Mouse (Mus musculus): ENCODE measurements around the gene Fam196a.

Fam196a gene

DNA sequence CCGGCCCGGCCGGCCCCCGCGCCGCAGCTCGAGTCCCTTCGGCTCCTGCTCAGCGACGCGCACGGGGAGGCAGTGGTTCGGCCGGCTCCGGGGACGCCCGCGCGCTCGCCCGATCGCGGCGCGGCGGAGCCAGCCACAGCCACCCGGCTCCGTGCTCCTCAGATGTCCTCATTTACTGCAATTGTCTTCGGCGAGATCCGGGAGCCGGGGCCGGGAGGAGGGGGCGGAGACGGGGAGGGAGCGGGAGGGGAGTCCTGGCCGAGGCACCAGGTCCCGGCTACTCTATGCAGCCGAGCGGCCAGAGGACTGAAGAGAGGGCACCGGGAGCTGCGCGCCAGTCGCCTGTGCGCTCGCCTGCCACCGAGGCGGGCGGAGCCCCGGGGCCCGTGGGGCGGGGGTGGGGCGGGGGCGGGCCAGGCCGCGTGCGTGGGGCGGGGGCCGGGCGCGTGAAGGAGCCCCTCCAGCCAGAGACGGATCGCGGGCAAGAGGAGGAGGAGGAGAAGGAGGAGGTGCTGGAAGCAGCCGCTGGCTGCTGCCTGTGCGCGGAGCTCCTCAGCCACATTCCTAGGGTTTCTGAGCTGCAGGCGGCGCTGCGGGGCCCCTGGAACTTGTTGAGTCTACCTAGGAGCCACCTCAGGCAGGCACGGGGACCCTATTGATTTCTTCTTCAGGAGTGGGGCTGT, at the start of gene Fam196a:
TSS of gene Fam196a (minus strand) at position 504 of the 683 bp plus-strand sequence.
- DNase-seq (ENCODE audit: low spot score in 2 of 2): no peak

DNA sequence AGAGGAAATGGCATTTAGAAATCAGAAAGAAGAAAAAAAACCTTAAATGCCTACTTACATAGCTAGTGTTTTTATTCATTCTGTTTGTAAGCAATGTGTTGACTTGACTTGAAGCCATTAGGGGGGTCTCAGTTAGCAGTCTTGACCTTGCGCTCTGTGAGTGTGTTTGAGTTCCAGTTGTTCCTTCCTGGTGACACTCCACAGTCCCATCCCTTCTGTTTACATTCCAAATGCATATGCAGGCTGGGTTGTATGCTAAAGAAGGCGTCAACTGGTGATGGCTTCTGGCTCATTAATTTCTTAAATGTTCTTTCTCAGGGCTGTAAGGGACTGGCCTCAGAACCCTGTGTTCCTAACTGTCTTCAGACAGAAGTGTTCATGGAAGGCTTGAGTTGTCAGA, 23.4 kb upstream of the Fam196a start:
- DNase-seq (ENCODE audit: low spot score in 2 of 2): no peak

GRCm38 (mm10) chr7:134960871-134961270, 22.6 kb upstream of the Fam196a start:
- DNase-seq (ENCODE audit: low spot score in 2 of 2): no peak

DNA sequence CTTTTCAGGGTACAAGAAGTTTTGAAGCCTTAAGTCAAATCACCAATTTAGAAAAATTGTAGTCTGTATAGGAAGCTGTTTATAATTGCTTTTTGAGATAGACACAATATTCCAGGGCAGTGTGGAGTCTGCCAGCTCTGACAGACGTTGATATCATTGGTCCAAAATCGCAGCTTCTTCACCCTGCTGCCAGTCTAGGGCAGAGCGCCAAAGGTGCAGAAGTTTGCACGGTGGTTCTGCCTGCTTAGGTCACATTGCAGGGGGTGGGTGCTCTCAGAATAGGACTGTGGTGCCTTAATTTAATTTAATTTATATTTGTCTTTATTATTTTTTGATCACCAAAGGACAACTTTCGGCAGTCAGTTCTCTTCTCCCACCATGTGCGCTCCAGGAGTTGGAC, 20.9 kb upstream of the Fam196a start:
- no peak for DNase-seq (ENCODE audit: low spot score in 2 of 2)

- DNase-seq (ENCODE audit: low spot score in 2 of 2): no peak
Observed at GRCm38 (mm10) chr7:134945925-134946716, 7.9 kb upstream of the Fam196a start.

GRCm38 (mm10) chr7:134943701-134944100, 5.5 kb upstream of the Fam196a start:
- no peak for DNase-seq (ENCODE audit: low spot score in 2 of 2)

DNA sequence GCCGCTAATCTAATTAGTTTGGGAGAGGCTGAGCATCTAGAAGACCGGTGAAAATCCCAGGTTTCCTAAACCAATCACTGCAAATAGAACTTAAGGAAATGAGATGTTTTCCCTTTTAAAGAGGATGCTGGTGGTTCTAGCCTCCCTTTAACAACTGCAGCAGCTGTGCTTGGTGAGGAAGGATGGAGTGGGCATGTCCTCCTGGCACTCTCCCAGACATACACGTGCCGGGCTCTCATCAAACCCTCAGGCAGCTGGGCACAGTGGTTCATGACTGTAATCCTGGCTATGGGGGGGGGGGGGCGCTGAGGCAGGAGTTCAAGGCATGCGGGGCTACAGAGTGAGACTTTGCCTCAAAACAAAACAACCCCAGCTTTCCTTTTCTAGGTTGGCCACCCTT, 4.8 kb upstream of the Fam196a start:
- no peak for DNase-seq (ENCODE audit: low spot score in 2 of 2)

DNA sequence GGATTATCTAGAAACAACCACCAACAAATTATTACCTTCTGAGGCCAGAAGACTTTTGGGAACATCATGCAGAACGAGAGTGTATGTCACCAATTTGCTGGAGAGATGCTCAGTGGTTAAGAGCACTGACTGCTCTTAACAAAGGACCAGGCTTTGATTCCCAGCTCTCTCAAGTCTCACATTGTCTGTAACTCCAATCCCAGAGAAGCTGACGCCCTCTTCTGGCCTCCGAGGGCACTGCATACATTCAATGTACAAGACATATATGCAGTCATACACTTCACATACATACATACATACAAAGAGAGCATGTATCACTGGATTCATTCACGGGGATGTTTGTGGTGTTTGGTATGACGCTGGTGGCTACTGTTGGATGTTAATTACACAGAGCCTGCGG, 3.7 kb upstream of the Fam196a start:
- DNase-seq (ENCODE audit: low spot score in 2 of 2): no peak

DNA sequence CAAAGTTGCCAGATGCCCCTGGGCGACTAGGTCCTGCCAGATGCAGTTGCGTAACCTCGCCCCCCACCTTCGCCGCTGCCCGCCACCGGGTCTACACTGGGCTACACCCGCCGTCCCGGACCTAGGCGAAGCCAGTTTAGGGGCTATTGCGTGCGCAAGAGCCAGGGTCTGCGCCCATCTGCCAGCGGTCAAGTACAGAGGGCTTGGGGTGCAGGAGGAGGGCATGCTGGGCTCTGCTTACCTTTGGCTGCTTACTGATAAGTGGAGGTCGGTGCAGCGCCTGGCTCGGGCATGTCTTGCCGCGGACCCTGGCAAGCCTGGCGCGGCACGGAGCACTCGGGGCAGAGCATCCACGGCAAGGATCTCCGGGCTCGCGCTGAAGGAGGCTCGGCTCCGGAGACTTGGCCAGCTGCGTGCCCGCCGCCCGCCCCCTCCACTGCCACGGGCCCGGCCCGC, 731 bp downstream of the Fam196a start:
- no peak for DNase-seq (ENCODE audit: low spot score in 2 of 2)

DNA sequence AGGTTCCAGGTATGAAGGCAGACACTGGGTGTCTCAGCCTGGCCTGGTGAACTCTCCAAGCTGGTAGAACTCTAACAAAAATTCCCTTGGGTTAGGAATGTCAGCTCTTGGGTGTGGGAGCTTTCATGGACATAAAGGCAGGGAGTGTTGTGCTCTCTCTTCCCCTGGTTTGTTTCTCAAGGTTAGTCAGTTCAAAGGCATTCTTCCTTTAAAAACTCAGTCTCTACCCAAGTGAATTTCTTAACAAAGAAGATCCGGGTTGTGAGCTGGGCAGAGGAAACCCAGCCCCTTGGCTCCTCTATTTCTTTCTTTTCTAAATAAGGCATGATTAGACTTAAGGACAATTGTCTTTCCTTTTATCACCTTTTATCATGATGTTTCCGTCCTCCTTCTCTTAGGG, 6.3 kb downstream of the Fam196a start:
- DNase-seq (ENCODE audit: low spot score in 2 of 2): no peak

DNA sequence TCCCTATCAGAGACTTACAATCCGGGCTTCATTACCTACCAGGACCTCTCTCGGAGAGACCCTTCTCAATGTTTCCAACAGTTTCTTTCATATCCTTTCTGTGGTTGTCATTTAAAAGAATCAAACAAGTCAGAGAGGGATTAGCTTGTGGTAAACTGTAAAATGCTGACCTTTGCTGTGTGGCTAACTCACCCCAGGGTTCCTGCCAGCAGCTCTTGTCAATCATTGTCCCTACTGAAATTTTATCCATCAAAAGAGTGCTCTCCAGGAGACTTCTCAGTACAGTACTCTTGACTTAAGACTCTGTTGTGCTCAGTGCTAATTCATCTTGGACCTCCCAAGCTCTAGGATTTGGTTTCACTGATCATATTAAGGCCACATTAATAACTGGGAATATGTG, 36.2 kb downstream of the Fam196a start:
- DNase-seq (ENCODE audit: low spot score in 2 of 2): no peak

- no peak for DNase-seq (ENCODE audit: low spot score in 2 of 2)
Observed at GRCm38 (mm10) chr7:134899462-134899861, 38.8 kb downstream of the Fam196a start.

DNA sequence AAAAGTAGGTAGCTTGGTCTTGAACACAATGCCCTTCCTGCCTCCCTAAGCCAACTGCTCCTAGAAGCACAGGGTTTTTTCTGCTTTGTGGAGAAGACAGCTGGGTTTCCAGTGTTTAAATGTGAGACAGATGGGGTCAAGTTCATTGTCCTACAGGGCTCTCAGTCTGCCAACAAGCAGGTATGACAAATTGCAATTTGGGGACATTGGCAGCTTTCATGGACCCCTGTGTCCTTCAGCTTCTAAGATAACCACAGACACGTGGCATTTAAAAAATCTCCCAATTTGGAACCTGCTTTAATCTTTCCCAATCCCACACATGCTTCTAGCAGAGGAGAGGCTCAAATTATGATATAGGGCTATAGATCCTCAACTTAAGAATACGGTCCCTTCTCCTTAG, 43.6 kb downstream of the Fam196a start:
- no peak for DNase-seq (ENCODE audit: low spot score in 2 of 2)

DNA sequence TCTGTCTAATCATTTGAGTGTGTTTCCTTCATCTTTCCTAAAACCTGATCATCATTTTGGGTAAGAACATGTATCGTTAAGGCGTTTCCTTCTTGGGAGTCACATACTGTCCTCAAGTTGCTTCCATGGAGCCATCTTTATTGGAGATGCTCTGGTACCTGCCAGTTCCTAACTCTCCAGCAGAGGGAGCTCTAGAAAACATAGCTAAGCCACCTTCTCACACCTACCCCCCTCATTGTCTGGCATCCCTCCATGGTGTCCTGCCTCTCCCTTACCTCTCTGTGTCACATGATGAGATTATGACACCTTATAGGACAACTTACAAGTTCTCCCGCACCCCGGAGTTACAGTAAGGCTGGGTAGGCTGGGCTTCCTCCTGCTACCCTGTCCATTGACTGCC, 45.3 kb downstream of the Fam196a start:
- DNase-seq (ENCODE audit: low spot score in 2 of 2): no peak

GRCm38 (mm10) chr7:134892449-134892871, 45.8 kb downstream of the Fam196a start:
- no peak for DNase-seq (ENCODE audit: low spot score in 2 of 2)

DNA sequence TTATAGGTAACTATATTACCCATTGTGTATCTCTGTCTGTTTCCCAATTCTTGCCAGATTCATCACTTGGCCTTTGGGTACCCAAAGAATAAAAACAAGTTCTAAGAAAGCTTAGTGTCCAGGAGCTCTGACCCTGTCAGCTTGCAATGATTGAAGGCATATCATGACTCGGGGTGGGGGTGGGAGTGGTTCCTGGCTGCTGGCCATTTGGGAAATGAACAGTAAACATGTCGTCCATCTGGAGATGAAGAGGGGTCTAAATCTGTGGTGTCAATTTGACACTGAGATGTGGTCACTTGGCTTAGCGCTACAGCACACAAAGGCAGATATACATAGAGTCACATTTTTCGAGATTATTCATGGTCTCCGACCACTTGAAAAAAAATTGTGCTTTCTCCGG, 54.7 kb downstream of the Fam196a start:
- DNase-seq (ENCODE audit: low spot score in 2 of 2): no peak

DNA sequence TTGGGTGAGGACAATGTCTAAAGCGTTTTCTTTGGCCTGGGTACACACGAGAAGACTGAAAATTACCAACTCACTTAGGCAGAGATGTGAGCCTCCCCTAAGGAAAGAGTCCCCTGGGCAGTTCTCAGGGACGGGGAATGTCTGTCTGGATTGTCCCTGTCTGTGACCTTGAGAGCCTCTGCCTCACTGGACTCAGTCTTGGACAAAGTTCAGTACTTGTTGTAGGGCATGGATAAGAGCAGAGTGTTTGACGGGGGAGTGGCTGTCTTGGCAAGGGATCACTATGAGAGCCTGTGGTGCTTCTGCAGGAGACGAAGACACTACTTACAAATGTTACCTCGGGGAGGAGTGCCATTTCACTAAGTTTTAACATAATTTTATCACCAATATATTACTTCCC, 57.8 kb downstream of the Fam196a start:
- DNase-seq (ENCODE audit: low spot score in 2 of 2): no peak

DNA sequence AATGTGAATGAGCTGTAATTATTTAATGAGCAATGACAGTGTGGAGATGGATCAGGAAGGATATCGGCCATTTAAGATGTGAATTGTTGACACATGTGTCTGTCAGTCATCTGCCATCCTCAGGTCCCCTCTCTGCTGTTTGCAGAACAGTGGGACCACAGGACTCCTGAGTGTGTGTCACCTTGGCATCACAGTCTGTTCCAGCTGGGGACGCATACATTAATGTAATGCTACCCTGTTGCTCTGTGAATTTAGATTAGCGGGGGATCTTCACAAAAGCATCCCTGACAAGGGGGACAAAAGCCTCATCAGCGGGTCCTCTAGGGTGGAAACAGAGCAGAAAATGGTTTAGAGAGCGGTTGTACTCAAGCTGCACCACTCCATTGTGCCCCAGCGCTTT, 59.2 kb downstream of the Fam196a start:
- no peak for DNase-seq (ENCODE audit: low spot score in 2 of 2)

- no peak for DNase-seq (ENCODE audit: low spot score in 2 of 2)
Observed at GRCm38 (mm10) chr7:134872981-134873380, 65.2 kb downstream of the Fam196a start.

DNA sequence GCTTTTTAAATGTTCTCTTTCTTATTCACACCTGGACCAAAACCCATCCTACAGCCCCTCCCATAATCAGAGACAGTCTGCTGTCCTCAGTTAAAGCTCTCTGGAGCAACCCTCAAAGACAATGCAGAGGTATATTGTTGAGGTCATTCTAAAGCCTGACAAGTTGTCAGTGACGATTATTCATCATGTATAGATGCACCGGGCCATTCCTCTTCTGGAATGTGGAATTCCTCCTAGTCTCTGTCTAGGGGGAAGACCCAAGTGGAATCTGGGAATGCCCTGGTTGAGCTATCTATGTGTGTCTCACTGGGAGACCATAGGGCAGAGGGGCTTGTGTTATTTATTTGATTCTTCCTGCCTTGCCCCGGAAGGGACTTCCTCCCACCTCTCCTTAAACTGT, 65.7 kb downstream of the Fam196a start:
- DNase-seq (ENCODE audit: low spot score in 2 of 2): no peak

- no peak for DNase-seq (ENCODE audit: low spot score in 2 of 2)
Observed at GRCm38 (mm10) chr7:134864175-134864574, 74.1 kb downstream of the Fam196a start.

- no peak for DNase-seq (ENCODE audit: low spot score in 2 of 2)
Observed at GRCm38 (mm10) chr7:134862000-134862399, 76.2 kb downstream of the Fam196a start.

- no peak for DNase-seq (ENCODE audit: low spot score in 2 of 2)
Observed at GRCm38 (mm10) chr7:134842751-134843150, 95.5 kb downstream of the Fam196a start.
